Mouse (Mus musculus) midbrain, embryonic 14.5 days (tissue): ENCODE data around the gene Olfr1480. TPM values are rescaled to one million over a fixed set of nuclear protein-coding genes. Genes with fewer than 3 reads are reported as not detected.

Source experiments
- ATAC-seq: fragments of 200-750 bp; cut with Nextera tagmentation; 2 replicates; pipeline ENCODE4 v1.8.0; 2017; ENCODE audit warnings: moderate number of reproducible peaks, moderate library complexity; ENCODE audit not compliant: low FRiP score, low TSS enrichment
- DNase-seq: peaks from one replicate; pipeline ENCODE4 v3.0.0-alpha.2; 2015
- H3K27ac ChIP-seq: fragments of 300-500 bp; sonication (generic); replicated peaks from 2 replicates; pipeline ENCODE4 v1.5.1; 2014; ENCODE audit warnings: mild to moderate bottlenecking, low read depth, low read length, moderate library complexity
- H3K27me3 ChIP-seq: fragments of 300-500 bp; sonication (generic); 2 replicates; pipeline ENCODE4 v1.6.1; 2014; ENCODE audit warnings: low read length, control low read depth, mixed read lengths; ENCODE audit not compliant: control insufficient read depth, insufficient read depth
- H3K36me3 ChIP-seq: fragments of 300-500 bp; sonication (generic); 2 replicates; pipeline ENCODE4 v1.6.1; 2014; ENCODE audit warnings: low read length, control low read depth; ENCODE audit not compliant: control insufficient read depth, insufficient read depth
- H3K4me1 ChIP-seq: fragments of 300-500 bp; sonication (generic); 2 replicates; pipeline ENCODE4 v1.6.1; 2014; ENCODE audit warnings: mild to moderate bottlenecking, antibody characterized with exemption, low read length, control low read depth; ENCODE audit not compliant: control insufficient read depth, insufficient read depth
- H3K4me2 ChIP-seq: fragments of 300-500 bp; sonication (generic); 2 replicates; pipeline ENCODE4 v1.6.1; 2014; ENCODE audit warnings: mild to moderate bottlenecking, low read length, moderate library complexity
- H3K4me3 ChIP-seq: fragments of 300-500 bp; sonication (generic); replicated peaks from 2 replicates; pipeline ENCODE4 v1.5.1; 2014; ENCODE audit warnings: low read depth, low read length
- H3K9ac ChIP-seq: fragments of 300-500 bp; sonication (generic); replicated peaks from 2 replicates; pipeline ENCODE4 v1.6.1; 2014; ENCODE audit warnings: mild to moderate bottlenecking, low read length, moderate library complexity
- H3K9me3 ChIP-seq: fragments of 300-500 bp; sonication (generic); 2 replicates; pipeline ENCODE4 v1.6.1; 2016; ENCODE audit warnings: low read length, control low read depth, mixed read lengths; ENCODE audit not compliant: control insufficient read depth
- WGBS: fragments of 180-500 bp; shearing (Covaris S2); extraction: QIAGEN DNeasy Blood & Tissue Kit; methylation state at CpG from one replicate; pipeline ENCODE4 v1.1.7; 2014; 5-methylcytosine and 5-hydroxymethylcytosine counted together
- polyA plus RNA-seq: library from polyadenylated mRNA; unstranded; fragments of >200 nt; fragmentation: Nextera tagmentation; extraction: Ambion mirVana; gene quantifications from 2 replicates; pipeline ENCODE4 v1.2.1, GENCODE M21; 2014

Gene Olfr1480
- not detected in 2 replicates for polyA plus RNA-seq

- H3K9me3 ChIP-seq = peaks cover 4% of the 10 kb centered on the region; the same call in 1 of the 2 replicates
Observed at GRCm38 (mm10) chr19:13527613-13528012, at the start of gene Olfr1480. Gene Olfr1480 (plus strand): TSS chr19:13527913.

GRCm38 (mm10) chr19:13480096-13480495, 47.6 kb upstream of the Olfr1480 start, which contains the start of gene Olfr1475:
Gene Olfr1475 (minus strand): TSS chr19:13480196.
- Histone ChIP-seq H3K4me3 (no peak within 1 kb of the TSS), H3K9me3 (no peaks in the 10 kb centered on the region), H3K4me2 (no peak within 1 kb of the TSS), H3K4me1 (no peaks in the 10 kb centered on the region), H3K36me3 (no peaks in the 10 kb centered on the region), H3K27me3 (no peaks in the 10 kb centered on the region), H3K27ac (no peak within 1 kb of the TSS), H3K9ac (no peak within 1 kb of the TSS)
- no peak for DNase-seq
- ATAC-seq = no peak

More at GRCm38 (mm10) chr19:13527613-13528012, at the start of gene Olfr1480:
- Histone ChIP-seq H3K27ac (no peak within 1 kb of the TSS), H3K4me1 (no peaks in the 10 kb centered on the region), H3K4me2 (no peak within 1 kb of the TSS), H3K36me3 (no peaks in the 10 kb centered on the region), H3K9ac (no peak within 1 kb of the TSS), H3K4me3 (no peak within 1 kb of the TSS), H3K27me3 (no peaks in the 10 kb centered on the region)
- ATAC-seq = no peak
- DNase-seq = no peak
- 83% methylated on average over 2 of the region's 2 CpGs for WGBS

GRCm38 (mm10) chr19:13500246-13500645, 27.5 kb upstream of the Olfr1480 start, which contains the start of gene Olfr1477:
Gene Olfr1477 (plus strand): TSS chr19:13500546.
- H3K9ac ChIP-seq = no peak within 1 kb of the TSS
- ATAC-seq (no peak), DNase-seq (no peak)
- no peaks in the 10 kb centered on the region for H3K36me3 ChIP-seq
- WGBS = 71% methylated on average over 3 of the region's 3 CpGs
- peaks cover 11% of the 10 kb centered on the region; the same call in 1 of the 2 replicates for H3K9me3 ChIP-seq
- no peak within 1 kb of the TSS for H3K4me3 ChIP-seq
- H3K4me1 ChIP-seq = no peaks in the 10 kb centered on the region
- no peak within 1 kb of the TSS for H3K4me2 ChIP-seq
- H3K27ac ChIP-seq = no peak within 1 kb of the TSS
- no peaks in the 10 kb centered on the region for H3K27me3 ChIP-seq

Other genes with a start within 250 kb of the Olfr1480 start
- not detected in 2 replicates for gene Olfr1465, start 212.4 kb upstream of the Olfr1480 start, polyA plus RNA-seq
- not detected in 2 replicates for gene Olfr1466, start 189.1 kb upstream of the Olfr1480 start, polyA plus RNA-seq
- not detected in 2 replicates for gene Olfr1467, start 165.7 kb upstream of the Olfr1480 start, polyA plus RNA-seq
- not detected in 2 replicates for gene Olfr1469, start 120.1 kb upstream of the Olfr1480 start, polyA plus RNA-seq
- gene Olfr1471, start 84.5 kb upstream of the Olfr1480 start, polyA plus RNA-seq = not detected in 2 replicates
- gene Olfr1472, start 71.8 kb upstream of the Olfr1480 start, polyA plus RNA-seq = not detected in 2 replicates
- gene Olfr1474, start 58.3 kb upstream of the Olfr1480 start, polyA plus RNA-seq = not detected in 2 replicates
- not detected in 2 replicates for gene Olfr1475, start 47.7 kb upstream of the Olfr1480 start, polyA plus RNA-seq
- not detected in 2 replicates for gene Olfr1477, start 27.4 kb upstream of the Olfr1480 start, polyA plus RNA-seq
- not detected in 2 replicates for gene Olfr1484, start 55.6 kb downstream of the Olfr1480 start, polyA plus RNA-seq
- gene Olfr1487, start 89.5 kb downstream of the Olfr1480 start, polyA plus RNA-seq = not detected in 2 replicates
- not detected in 2 replicates for gene Olfr1489, start 103.7 kb downstream of the Olfr1480 start, polyA plus RNA-seq
- gene Olfr1490, start 123.2 kb downstream of the Olfr1480 start, polyA plus RNA-seq = not detected in 2 replicates
- gene Olfr1491, start 169.4 kb downstream of the Olfr1480 start, polyA plus RNA-seq = not detected in 2 replicates
- not detected in 2 replicates for gene Olfr1493-ps1, start 195.4 kb downstream of the Olfr1480 start, polyA plus RNA-seq
- gene Olfr1494, start 211.8 kb downstream of the Olfr1480 start, polyA plus RNA-seq = not detected in 2 replicates
- gene Olfr1495, start 236.7 kb downstream of the Olfr1480 start, polyA plus RNA-seq = not detected in 2 replicates
- not detected in 2 replicates for gene Olfr1496, start 250.0 kb downstream of the Olfr1480 start, polyA plus RNA-seq